23 mouse cellular contexts compared by ENCODE assay signal in the genomic region with DNA sequence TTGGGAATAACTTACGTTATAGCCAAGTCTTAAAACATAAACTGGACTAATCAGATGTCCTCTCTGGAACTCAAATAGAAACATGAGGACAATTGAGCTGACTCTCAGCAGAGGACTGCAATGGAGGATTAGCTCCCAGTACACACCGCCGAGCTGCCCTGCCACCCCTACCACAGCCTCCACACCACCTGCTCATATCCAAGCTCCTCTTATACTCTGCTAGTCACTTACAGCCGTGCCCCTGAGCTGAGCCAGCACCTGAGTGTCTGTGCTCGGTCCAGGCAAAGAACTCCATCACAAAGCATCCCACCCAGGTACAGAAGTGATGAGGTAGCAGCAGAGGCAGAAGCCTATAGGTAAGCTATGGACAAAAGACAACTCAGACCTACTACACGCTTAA.
DNase-seq lines count a peak whose midpoint lies in the region; ATAC-seq and TF ChIP-seq lines count a peak whose summit lies in the region.
"Had no signal": no experiment of that assay in that cellular context is flagged by ENCODE, and none has a peak within 500 bp of the region (broad histone marks: within the 10 kb centered on the region; RNA-seq: fewer than 3 reads in every experiment).

No protein-coding gene starts in this region.

- peaks cover 31% of the 10 kb centered on the region for H3K4me1 ChIP-seq in cerebellum, adult 2 months (ENCODE audit: control insufficient read depth, insufficient read depth, low read length)
- H3K4me1 ChIP-seq in heart, embryonic 11.5 days (ENCODE audit: control insufficient read depth, insufficient read depth, low read length): peaks cover 14% of the 10 kb centered on the region
- peaks cover 21% of the 10 kb centered on the region; the same call in 1 of the 2 replicates for H3K4me1 ChIP-seq in kidney, adult 2 months (ENCODE audit: control insufficient read depth, insufficient read depth, low read length)
- H3K4me1 ChIP-seq in kidney, embryonic 15.5 days: no peaks in the 10 kb centered on the region
- H3K4me1 ChIP-seq: embryonic facial prominence, embryonic 15.5 days; intestine, embryonic 15.5 days; limb, embryonic 12.5 days had no signal

- no peak for TF ChIP-seq CTCF in cerebellum, adult 2 months (IDR thresholded peaks at IDR 0.05; ENCODE audit: borderline replicate concordance, insufficient read depth, low read depth, low read length)
- no peak for TF ChIP-seq CTCF in kidney, adult 2 months (conservative IDR thresholded peaks at IDR 0.05; ENCODE audit: insufficient read depth, insufficient read length, low read depth, low read length)

- WGBS in cerebellum, adult 2 months: 26% methylated on average over 6 of the region's 6 CpGs
- WGBS in heart, embryonic 11.5 days (ENCODE audit: insufficient replicate concordance): 78% methylated on average over 6 of the region's 6 CpGs
- WGBS in kidney, adult 2 months: 85% methylated on average over 6 of the region's 6 CpGs
- 87% methylated on average over 6 of the region's 6 CpGs for WGBS in kidney, embryonic 15.5 days
- WGBS in macrophage (ENCODE audit: missing documents): 94% methylated on average over 6 of the region's 6 CpGs

- DNase-seq in cerebellum, adult 2 months: peak in 1 of 2 experiments; percentile 49
- no peak for DNase-seq in cerebellum, postnatal 14 days
- peak; percentile 70 for DNase-seq in heart, adult 11 months
- no peak for DNase-seq in kidney, adult 2 months
- DNase-seq: kidney, postnatal 36 days; layer of hippocampus, adult 9-11 months; lung, embryonic 14.5 days; thymus, adult 18-20 months; thymus, postnatal 36 days had no signal

- no peak for TF ChIP-seq POLR2A in cerebellum, adult 2 months (IDR thresholded peaks at IDR 0.05; ENCODE audit: borderline replicate concordance, insufficient read depth, low read length)
- TF ChIP-seq POLR2A in kidney, adult 2 months (IDR thresholded peaks at IDR 0.05; ENCODE audit: low read depth, low read length): no peak

- H3K9ac ChIP-seq in heart, embryonic 11.5 days (ENCODE audit: low read depth, low read length): no peak overlapping the region
- no peak overlapping the region for H3K9ac ChIP-seq in kidney, embryonic 15.5 days
- H3K9ac ChIP-seq: embryonic facial prominence, embryonic 15.5 days; intestine, embryonic 15.5 days; limb, embryonic 12.5 days; liver, embryonic 14.5 days; lung, embryonic 14.5 days; midbrain, embryonic 13.5 days had no signal

- H3K27ac ChIP-seq in cerebellum, adult 2 months (ENCODE audit: insufficient read depth, low read length): peak overlapping the region; percentile 78
- no peak overlapping the region for H3K27ac ChIP-seq in heart, embryonic 11.5 days (ENCODE audit: low read depth, low read length)
- H3K27ac ChIP-seq in kidney, adult 2 months (ENCODE audit: insufficient read depth, low read depth, low read length): peak overlapping the region; percentile 67
- H3K27ac ChIP-seq in kidney, embryonic 15.5 days: no peak overlapping the region
- H3K27ac ChIP-seq in macrophage: peak overlapping the region; percentile 78
- H3K27ac ChIP-seq: embryonic facial prominence, embryonic 15.5 days; heart, embryonic 10.5 days; hindbrain, embryonic 10.5 days; intestine, embryonic 15.5 days; limb, embryonic 12.5 days; liver, embryonic 14.5 days; midbrain, embryonic 13.5 days had no signal

- no peaks in the 10 kb centered on the region for H3K36me3 ChIP-seq in heart, embryonic 11.5 days (ENCODE audit: control insufficient read depth, insufficient read depth, low read length)
- H3K36me3 ChIP-seq in kidney, adult 2 months (ENCODE audit: control insufficient read depth, insufficient read depth, low read length): no peaks in the 10 kb centered on the region; the same call in 1 of the 2 replicates
- H3K36me3 ChIP-seq in kidney, embryonic 15.5 days: no peaks in the 10 kb centered on the region
- no peaks in the 10 kb centered on the region for H3K36me3 ChIP-seq in macrophage (ENCODE audit: inconsistent target)
- H3K36me3 ChIP-seq: embryonic facial prominence, embryonic 15.5 days; heart, embryonic 10.5 days; hindbrain, embryonic 10.5 days; intestine, embryonic 15.5 days; limb, embryonic 12.5 days; midbrain, embryonic 13.5 days had no signal

- H3K79me2 ChIP-seq in macrophage (ENCODE audit: inconsistent target): no peaks in the 10 kb centered on the region

- ATAC-seq in heart, embryonic 11.5 days (replicated peaks; ENCODE audit: insufficient number of reproducible peaks, low FRiP score, low TSS enrichment): no peak
- no peak for ATAC-seq in kidney, embryonic 15.5 days (replicated peaks; ENCODE audit: low FRiP score)
- ATAC-seq: activated CD4-positive, CD25-positive, alpha-beta regulatory T cell, adult 4 months; forebrain, embryonic 14.5 days; hindbrain, embryonic 16.5 days; intestine, embryonic 15.5 days; midbrain, embryonic 13.5 days had no signal

- no peak overlapping the region for H3K4me2 ChIP-seq in heart, embryonic 11.5 days
- H3K4me2 ChIP-seq in kidney, embryonic 15.5 days: no peak overlapping the region
- H3K4me2 ChIP-seq: embryonic facial prominence, embryonic 15.5 days; intestine, embryonic 15.5 days; limb, embryonic 12.5 days; lung, embryonic 14.5 days; midbrain, embryonic 13.5 days had no signal

- H3K27me3 ChIP-seq in cerebellum, adult 2 months (ENCODE audit: control insufficient read depth, insufficient read depth, low read length): no peaks in the 10 kb centered on the region
- H3K27me3 ChIP-seq in heart, embryonic 11.5 days (ENCODE audit: control insufficient read depth, insufficient read depth, low read length): no peaks in the 10 kb centered on the region
- no peaks in the 10 kb centered on the region for H3K27me3 ChIP-seq in kidney, adult 2 months (replicated peaks; ENCODE audit: control insufficient read depth, insufficient read depth, low read length)
- H3K27me3 ChIP-seq in kidney, embryonic 15.5 days: no peaks in the 10 kb centered on the region
- H3K27me3 ChIP-seq: embryonic facial prominence, embryonic 15.5 days; intestine, embryonic 15.5 days; limb, embryonic 12.5 days; midbrain, embryonic 13.5 days had no signal

- H3K9me3 ChIP-seq in heart, embryonic 11.5 days (replicated peaks; ENCODE audit: control insufficient read depth, low read length): no peaks in the 10 kb centered on the region
- no peaks in the 10 kb centered on the region for H3K9me3 ChIP-seq in kidney, embryonic 15.5 days (replicated peaks)
- H3K9me3 ChIP-seq: embryonic facial prominence, embryonic 15.5 days; heart, embryonic 10.5 days; hindbrain, embryonic 10.5 days; intestine, embryonic 15.5 days; limb, embryonic 12.5 days; megakaryocyte, embryonic 14.5 days; midbrain, embryonic 13.5 days had no signal

- H3K4me3 ChIP-seq in cerebellum, adult 2 months (replicated peaks; ENCODE audit: insufficient read depth, low read depth, low read length): no peak overlapping the region
- H3K4me3 ChIP-seq in heart, embryonic 11.5 days (ENCODE audit: low read depth, low read length): no peak overlapping the region
- no peak overlapping the region for H3K4me3 ChIP-seq in kidney, adult 2 months (ENCODE audit: insufficient read depth, low read depth, low read length)
- no peak overlapping the region for H3K4me3 ChIP-seq in kidney, embryonic 15.5 days (replicated peaks)
- no peak overlapping the region for H3K4me3 ChIP-seq in macrophage (ENCODE audit: inconsistent target)
- H3K4me3 ChIP-seq: embryonic facial prominence, embryonic 15.5 days; heart, embryonic 10.5 days; hindbrain, embryonic 10.5 days; intestine, embryonic 15.5 days; limb, embryonic 12.5 days; megakaryocyte, embryonic 14.5 days; midbrain, embryonic 13.5 days had no signal

Comparison
In these comparisons a context has a peak if more than half of its experiments do, and no peak if none do; other contexts are left out.
1. H3K27ac ChIP-seq: peak in cerebellum, adult 2 months (single experiment), kidney, adult 2 months (single experiment) and macrophage (single experiment); none in heart, embryonic 11.5 days (single experiment) and kidney, embryonic 15.5 days (single experiment).